9 mouse cellular contexts compared by ENCODE assay signal in genomic region chr4:47050642-47051381, GRCm38 (mm10). TPM values are rescaled to one million over a fixed set of nuclear protein-coding genes. Genes with fewer than 3 reads are reported as not detected.
DNase-seq lines count a peak whose midpoint lies in the region; ATAC-seq and TF ChIP-seq lines count a peak whose summit lies in the region.
"Had no signal": no experiment of that assay in that cellular context is flagged by ENCODE, and none has a peak within 500 bp of the region (broad histone marks: within the 10 kb centered on the region; RNA-seq: fewer than 3 reads in every experiment).

No protein-coding gene starts in this region.

- no peak for DNase-seq in lung, postnatal 4 days
- no peak for DNase-seq in hindbrain, postnatal 0 days (ENCODE audit: low spot score)
- DNase-seq in spleen, adult 12 weeks (ENCODE audit: low spot score): no peak
- no peak for DNase-seq in gastrocnemius, postnatal 25 days
- DNase-seq in left cerebral cortex, postnatal 25 days (ENCODE audit: low spot score in 2 of 2): no peak

- no peak overlapping the region for H3K9ac ChIP-seq in lung, embryonic 16.5 days (ENCODE audit: low read length)
- no peak overlapping the region for H3K9ac ChIP-seq in hindbrain, postnatal 0 days (replicated peaks; ENCODE audit: low read length)
- H3K9ac ChIP-seq in limb, embryonic 12.5 days (replicated peaks): no peak overlapping the region

- ATAC-seq in lung, embryonic 16.5 days (ENCODE audit: low read depth): peak; percentile 26; the same call in 1 of the 2 replicates
- peak; percentile 22; the same call in 1 of the 2 replicates for ATAC-seq in hindbrain, postnatal 0 days
- peak; percentile 35; the same call in 1 of the 2 replicates for ATAC-seq in limb, embryonic 12.5 days (ENCODE audit: insufficient number of reproducible peaks, insufficient read depth, low FRiP score, low TSS enrichment, low read depth)

- peaks cover 4% of the 10 kb centered on the region for H3K4me1 ChIP-seq in lung, embryonic 16.5 days (replicated peaks; ENCODE audit: control insufficient read depth, insufficient read depth, low read length)
- H3K4me1 ChIP-seq in hindbrain, postnatal 0 days (ENCODE audit: insufficient read depth, low read length): peaks cover 11% of the 10 kb centered on the region
- H3K4me1 ChIP-seq in limb, embryonic 12.5 days (replicated peaks): peaks cover 19% of the 10 kb centered on the region

- no peak overlapping the region; the same call in 1 of the 2 replicates for H3K4me2 ChIP-seq in lung, embryonic 16.5 days (ENCODE audit: low read depth, low read length)
- no peak overlapping the region for H3K4me2 ChIP-seq in hindbrain, postnatal 0 days (ENCODE audit: low read depth, low read length)
- H3K4me2 ChIP-seq in limb, embryonic 12.5 days: peak overlapping the region; percentile 26
- H3K4me2 ChIP-seq: liver, embryonic 11.5 days had no signal

- H3K27ac ChIP-seq in lung, embryonic 16.5 days (ENCODE audit: low read length): no peak overlapping the region
- no peak overlapping the region for H3K27ac ChIP-seq in hindbrain, postnatal 0 days
- peak overlapping the region; percentile 79 for H3K27ac ChIP-seq in limb, embryonic 12.5 days

- WGBS in lung, embryonic 16.5 days: 27% methylated on average over 10 of the region's 10 CpGs
- WGBS in hindbrain, postnatal 0 days: 32% methylated on average over 10 of the region's 10 CpGs
- WGBS in limb, embryonic 12.5 days: 14% methylated on average over 9 of the region's 10 CpGs

- 0 out of 2 replicates have a peak, but pooled peaks cover 2% of the 10 kb centered on the region for H3K9me3 ChIP-seq in lung, embryonic 16.5 days (ENCODE audit: control insufficient read depth, low read length)
- H3K9me3 ChIP-seq in hindbrain, postnatal 0 days (ENCODE audit: low read length): no peaks in the 10 kb centered on the region
- no peaks in the 10 kb centered on the region for H3K9me3 ChIP-seq in limb, embryonic 12.5 days

- H3K27me3 ChIP-seq in lung, embryonic 16.5 days (ENCODE audit: control insufficient read depth, insufficient read depth, low read depth, low read length): peaks cover 3% of the 10 kb centered on the region; the same call in 1 of the 2 replicates
- no peaks in the 10 kb centered on the region for H3K27me3 ChIP-seq in hindbrain, postnatal 0 days (ENCODE audit: insufficient read depth, low read length)
- H3K27me3 ChIP-seq in limb, embryonic 12.5 days: peaks cover 28% of the 10 kb centered on the region; the same call in 1 of the 2 replicates

- TF ChIP-seq CTCF in hindbrain, postnatal 0 days (IDR thresholded peaks at IDR 0.05; ENCODE audit: low read depth): no peak

- H3K4me3 ChIP-seq in lung, embryonic 16.5 days (ENCODE audit: low read length): no peak overlapping the region
- no peak overlapping the region for H3K4me3 ChIP-seq in hindbrain, postnatal 0 days (ENCODE audit: low read length)
- H3K4me3 ChIP-seq in limb, embryonic 12.5 days (replicated peaks): no peak overlapping the region

- intact Hi-C loops in left cerebral cortex, postnatal 25 days (cut with DNase I): loop anchor here (10.0 kb wide), 1 partner anchor 546 kb away; no protein-coding TSS in a partner anchor

- H3K36me3 ChIP-seq in lung, embryonic 16.5 days (ENCODE audit: control insufficient read depth, insufficient read depth, low read length): no peaks in the 10 kb centered on the region
- H3K36me3 ChIP-seq in hindbrain, postnatal 0 days (ENCODE audit: insufficient read depth, low read length): no peaks in the 10 kb centered on the region
- peaks cover 3% of the 10 kb centered on the region; the same call in 1 of the 2 replicates for H3K36me3 ChIP-seq in limb, embryonic 12.5 days

RNA-seq across cellular contexts. Expression of gene Anks6, which starts 6.4 kb away (rescaled TPM):
- 2.4 TPM in 2 replicates for polyA plus RNA-seq in lung, embryonic 16.5 days (2015; fragmentation: Nextera tagmentation; extraction: Ambion mirVana)
- 11.1 and 13.4 TPM in 2 replicates for total RNA-seq in hindbrain, postnatal 0 days (2014; rRNA removed)
- 3.0 and 3.2 TPM in 2 replicates for polyA plus RNA-seq in hindbrain, postnatal 0 days (2015; fragmentation: Nextera tagmentation; extraction: Ambion mirVana)
- 6.6 and 8.9 TPM in 2 replicates for polyA plus RNA-seq in limb, embryonic 12.5 days (2016; fragmentation: Nextera tagmentation; extraction: Ambion mirVana)
- 1 to 10 TPM; 1.2 to 2.1 TPM for total RNA-seq in gastrocnemius, postnatal 25 days (2021)
- 10 to 100 TPM; 18.6 to 21.1 TPM for total RNA-seq in left cerebral cortex, postnatal 25 days (2021)
- total RNA-seq: MEL had no signal

RNA-seq across cellular contexts. Expression of gene Galnt12, which starts 40.9 kb away (rescaled TPM):
- polyA plus RNA-seq in lung, embryonic 16.5 days (2015; fragmentation: Nextera tagmentation; extraction: Ambion mirVana): 7.9 and 8.3 TPM in 2 replicates
- 1.5 and 1.7 TPM in 2 replicates for total RNA-seq in hindbrain, postnatal 0 days (2014; rRNA removed)
- 1.2 and 1.4 TPM in 2 replicates for polyA plus RNA-seq in hindbrain, postnatal 0 days (2015; fragmentation: Nextera tagmentation; extraction: Ambion mirVana)
- polyA plus RNA-seq in limb, embryonic 12.5 days (2016; fragmentation: Nextera tagmentation; extraction: Ambion mirVana): 3.7 and 4.1 TPM in 2 replicates
- total RNA-seq in gastrocnemius, postnatal 25 days (2021): under 1 TPM; 0.16 to 0.20 TPM
- total RNA-seq in left cerebral cortex, postnatal 25 days (2021): 1 to 10 TPM in 1 of 2 experiments, under 1 TPM in 1; 0.76 to 1.2 TPM
- total RNA-seq: MEL had no signal

RNA-seq across cellular contexts. Expression of gene Gabbr2, which starts 59.1 kb away (rescaled TPM):
- 0.09 TPM in 1 of 2 replicates, not detected in the other for polyA plus RNA-seq in lung, embryonic 16.5 days (2015; fragmentation: Nextera tagmentation; extraction: Ambion mirVana)
- total RNA-seq in hindbrain, postnatal 0 days (2014; rRNA removed): 98.9 and 115 TPM in 2 replicates
- 16.7 and 17.7 TPM in 2 replicates for polyA plus RNA-seq in hindbrain, postnatal 0 days (2015; fragmentation: Nextera tagmentation; extraction: Ambion mirVana)
- 0.08 TPM in 2 replicates for polyA plus RNA-seq in limb, embryonic 12.5 days (2016; fragmentation: Nextera tagmentation; extraction: Ambion mirVana)
- under 1 TPM; 0.05 to 0.26 TPM for total RNA-seq in gastrocnemius, postnatal 25 days (2021)
- total RNA-seq in left cerebral cortex, postnatal 25 days (2021): 100 to 1,000 TPM; 270 to 276 TPM
- total RNA-seq: MEL had no signal

Comparison
In these comparisons a context has a peak if more than half of its experiments do, and no peak if none do; other contexts are left out.
1. RNA of gene Gabbr2, which starts 59.1 kb away (total RNA-seq): 270 to 276 TPM in left cerebral cortex, postnatal 25 days and 98.9 to 115 TPM in hindbrain, postnatal 0 days; 0.05 to 0.26 TPM in gastrocnemius, postnatal 25 days; every median in the first group is over 10 times any median in the second.
2. Peak in every context shown above with its lines, with median percentiles within 50 percentile points of each other: ATAC-seq.